Mouse (Mus musculus) testis, adult 2 months (tissue): ENCODE measurements at regions not wholly inside any gene's neighbourhood (a gene's known extent, or its start where the extent isn't known, plus 50 kb on each side); places are given as distances from the start of the nearest gene placed in this dataset.

ENCODE experiments used
- CTCF ChIP-seq: fragments of 200-500 bp; IDR thresholded peaks from 2 replicates; pipeline ENCODE4 v1.5.1; 2012; ENCODE audit warnings: low read depth, mild to moderate bottlenecking, inconsistent platforms, low read length, moderate library complexity; ENCODE audit not compliant: control insufficient read depth, insufficient read depth, insufficient replicate concordance
- POLR2A ChIP-seq: fragments of 200-500 bp; IDR thresholded peaks from 2 replicates; pipeline ENCODE4 v1.6.1; 2012; ENCODE audit warnings: low read depth, mild to moderate bottlenecking, inconsistent platforms, low read length, moderate library complexity; ENCODE audit not compliant: control insufficient read depth

DNA sequence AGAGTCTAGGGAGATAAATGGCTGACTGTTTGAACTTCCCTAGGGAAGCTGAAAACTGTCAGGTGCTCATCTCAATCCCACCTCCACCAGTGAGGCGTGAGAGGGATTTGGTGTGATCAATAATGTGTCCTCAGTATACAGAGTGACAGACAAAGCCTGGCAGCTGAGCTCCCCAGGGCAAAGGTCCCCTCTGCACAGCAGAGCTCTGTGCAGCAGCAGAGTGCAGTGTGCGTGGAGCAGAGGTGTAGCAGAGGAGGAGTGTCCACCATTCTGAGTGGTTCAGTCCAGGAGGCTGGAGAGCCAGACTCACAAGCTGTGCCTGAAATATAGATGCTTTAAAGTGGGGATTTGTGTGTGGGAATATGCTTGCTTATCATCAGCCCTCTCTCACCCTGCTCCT, 112.8 kb upstream of the Etl4 start:
- TF ChIP-seq CTCF (no peak), POLR2A (no peak)
